Mouse (Mus musculus) midbrain, postnatal 0 days (tissue): ENCODE measurements around the gene Cd3e. TPM values are rescaled to one million over a fixed set of nuclear protein-coding genes. Genes with fewer than 3 reads are reported as not detected.

Source experiments
- ATAC-seq: fragments of 200-750 bp; cut with Nextera tagmentation; 2 replicates; pipeline ENCODE4 v1.8.0; 2017; ENCODE audit warnings: moderate number of reproducible peaks, mild to moderate bottlenecking, moderate TSS enrichment, moderate library complexity; ENCODE audit not compliant: low FRiP score
- DNase-seq: peaks from one replicate; pipeline ENCODE4 v3.0.0-alpha.2; 2015; ENCODE audit warnings: low spot score
- H3K27ac ChIP-seq: fragments of 300-500 bp; sonication (generic); 2 replicates; pipeline ENCODE4 v1.5.1; 2014; ENCODE audit warnings: low read depth, mild to moderate bottlenecking, low read length, mixed read lengths
- H3K27me3 ChIP-seq: fragments of 300-500 bp; sonication (generic); 2 replicates; pipeline ENCODE4 v1.6.1; 2014; ENCODE audit warnings: low read length, control low read depth, mixed read lengths; ENCODE audit not compliant: insufficient read depth
- H3K36me3 ChIP-seq: fragments of 300-500 bp; sonication (generic); 2 replicates; pipeline ENCODE4 v1.6.1; 2014; ENCODE audit warnings: low read length, control low read depth, mixed read lengths; ENCODE audit not compliant: insufficient read depth
- H3K4me1 ChIP-seq: fragments of 300-500 bp; sonication (generic); 2 replicates; pipeline ENCODE4 v1.6.1; 2014; ENCODE audit warnings: mild to moderate bottlenecking, control low read depth, antibody characterized with exemption, low read length, mixed read lengths; ENCODE audit not compliant: insufficient read depth
- H3K4me2 ChIP-seq: fragments of 300-500 bp; sonication (generic); 2 replicates; pipeline ENCODE4 v1.6.1; 2014; ENCODE audit warnings: low read depth, mild to moderate bottlenecking, low read length, mixed read lengths; ENCODE audit not compliant: poor library complexity, severe bottlenecking
- H3K4me3 ChIP-seq: fragments of 300-500 bp; sonication (generic); 2 replicates; pipeline ENCODE4 v1.5.1; 2014; ENCODE audit warnings: low read depth, mild to moderate bottlenecking, low read length, moderate library complexity
- H3K9ac ChIP-seq: fragments of 300-500 bp; sonication (generic); replicated peaks from 2 replicates; pipeline ENCODE4 v1.6.1; 2014; ENCODE audit warnings: mild to moderate bottlenecking, low read length, moderate library complexity, mixed read lengths; ENCODE audit not compliant: poor library complexity, severe bottlenecking
- H3K9me3 ChIP-seq: fragments of 300-500 bp; sonication (generic); 2 replicates; pipeline ENCODE4 v1.6.1; 2016; ENCODE audit warnings: low read length, control low read depth
- CTCF ChIP-seq: IDR thresholded peaks from 2 replicates; pipeline ENCODE4 v1.5.1; 2016; ENCODE audit warnings: antibody characterized with exemption, mild to moderate bottlenecking
- WGBS: fragments of 180-500 bp; shearing (Covaris S2); extraction: QIAGEN DNeasy Blood & Tissue Kit; methylation state at CpG from one replicate; pipeline ENCODE4 v1.1.7; 2014; 5-methylcytosine and 5-hydroxymethylcytosine counted together
- polyA plus RNA-seq: library from polyadenylated mRNA; unstranded; fragments of >200 nt; fragmentation: Nextera tagmentation; extraction: Ambion mirVana; gene quantifications from 2 replicates; pipeline ENCODE4 v1.2.1, GENCODE M21; 2015
- total RNA-seq: library from RNA; depleted of rRNA; stranded (reverse); fragments of >200 nt; gene quantifications from 2 replicates; pipeline ENCODE4 v1.2.3, GENCODE M21; 2014

The Cd3e gene
- total and polyA plus RNA-seq, 2 experiments from 2014 or later, result 0.15 TPM; not detected in 1

- no peaks in the 10 kb centered on the region for H3K9me3 ChIP-seq
- DNase-seq, result no peak
- no peak for ATAC-seq
- TF ChIP-seq CTCF, result no peak
- no peak overlapping the region for H3K9ac ChIP-seq
- peaks cover 7% of the 10 kb centered on the region for H3K27me3 ChIP-seq
- no peak overlapping the region for H3K4me3 ChIP-seq
- H3K36me3 ChIP-seq, result no peaks in the 10 kb centered on the region
- no peak overlapping the region for H3K4me2 ChIP-seq
- no peaks in the 10 kb centered on the region for H3K4me1 ChIP-seq
- 74% methylated on average over 8 of the region's 8 CpGs for WGBS
- H3K27ac ChIP-seq, result no peak overlapping the region
These were observed 17.9 kb upstream of the Cd3e start for GRCm38 (mm10) chr9:45027376-45027775.

DNA sequence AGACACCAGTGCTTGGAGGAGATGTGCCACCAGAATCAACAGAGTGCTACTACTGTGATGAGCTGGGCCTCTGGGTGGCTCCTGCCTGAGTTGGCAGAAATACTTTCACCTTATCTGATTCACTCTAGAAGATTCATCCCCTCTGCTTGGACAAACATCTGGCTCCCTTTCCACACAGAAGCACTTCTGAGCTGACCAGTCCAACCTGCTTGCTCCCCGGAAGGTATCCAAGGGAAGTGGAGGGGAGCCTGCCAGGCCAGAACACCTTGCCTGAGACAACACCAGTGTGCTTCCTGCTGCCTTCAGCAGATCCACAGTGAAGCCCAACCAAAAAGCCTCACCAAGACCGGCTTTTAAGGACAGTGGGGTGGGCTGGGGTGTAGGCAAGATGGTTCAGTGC lies 14.8 kb upstream of the Cd3e start:
- TF ChIP-seq CTCF, result no peak
- Histone ChIP-seq H3K36me3 (no peaks in the 10 kb centered on the region), H3K27me3 (peaks cover 7% of the 10 kb centered on the region), H3K27ac (no peak overlapping the region), H3K9me3 (no peaks in the 10 kb centered on the region), H3K4me3 (no peak overlapping the region), H3K4me1 (no peaks in the 10 kb centered on the region), H3K4me2 (no peak overlapping the region), H3K9ac (no peak overlapping the region)
- DNase-seq (no peak), ATAC-seq (no peak)
- WGBS, result 91% methylated on average over 2 of the region's 2 CpGs

DNA sequence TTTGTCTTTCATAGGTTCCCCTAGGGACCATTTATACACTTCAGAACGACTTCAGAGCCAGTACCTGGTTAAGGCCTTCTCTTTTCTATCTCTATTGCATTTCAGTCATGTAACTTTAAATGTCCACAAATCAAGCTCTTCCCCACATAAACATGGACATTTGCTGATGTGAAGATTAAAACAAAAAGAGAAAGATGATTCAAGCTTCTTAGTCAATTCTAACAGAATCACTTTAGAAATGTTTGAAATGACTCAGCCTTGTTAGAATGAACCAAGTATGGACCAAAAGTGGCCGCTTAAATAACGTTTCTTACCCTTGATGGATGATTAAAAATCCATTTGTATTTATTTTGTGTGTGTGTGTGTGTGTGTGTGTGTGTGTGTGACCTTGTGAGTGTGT lies 14.2 kb upstream of the Cd3e start:
- H3K27me3 ChIP-seq, result peaks cover 6% of the 10 kb centered on the region
- no peak for TF ChIP-seq CTCF
- ATAC-seq, result no peak
- DNase-seq, result no peak
- no peaks in the 10 kb centered on the region for H3K4me1 ChIP-seq
- H3K9ac ChIP-seq, result no peak overlapping the region
- H3K9me3 ChIP-seq, result no peaks in the 10 kb centered on the region
- WGBS, result 59% methylated on average over 3 of the region's 3 CpGs
- no peak overlapping the region for H3K27ac ChIP-seq
- H3K4me3 ChIP-seq, result no peak overlapping the region
- H3K4me2 ChIP-seq, result no peak overlapping the region
- H3K36me3 ChIP-seq, result no peaks in the 10 kb centered on the region

DNA sequence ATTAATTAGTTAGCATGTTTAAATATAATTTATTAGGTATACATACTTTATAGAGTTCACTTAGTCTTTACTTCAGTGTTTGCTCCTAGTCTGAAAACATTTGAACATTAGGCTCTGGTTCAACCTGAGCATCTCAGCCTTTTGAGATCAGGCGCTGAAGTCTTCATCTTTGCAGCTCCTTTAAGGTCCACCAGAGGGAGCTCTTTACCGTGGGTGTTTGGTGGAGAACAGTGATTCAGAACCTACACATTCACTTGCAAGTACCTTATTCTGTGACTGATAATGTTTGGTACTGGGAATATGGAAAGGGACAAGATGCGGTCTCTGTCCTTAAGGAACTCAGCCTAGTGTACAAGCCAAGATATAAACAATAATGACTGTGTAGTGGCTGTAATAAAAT lies 13.4 kb upstream of the Cd3e start:
- Histone ChIP-seq H3K27ac (no peak overlapping the region), H3K9ac (no peak overlapping the region), H3K4me1 (no peaks in the 10 kb centered on the region), H3K4me2 (no peak overlapping the region), H3K27me3 (no peaks in the 10 kb centered on the region), H3K4me3 (no peak overlapping the region), H3K36me3 (no peaks in the 10 kb centered on the region), H3K9me3 (no peaks in the 10 kb centered on the region)
- no peak for ATAC-seq
- WGBS, result 12% methylated on average over 3 of the region's 3 CpGs
- peak; percentile 69 for DNase-seq
- TF ChIP-seq CTCF, result peak; percentile 88

GRCm38 (mm10) chr9:45018031-45018430 lies 8.6 kb upstream of the Cd3e start:
- no peak overlapping the region for H3K9ac ChIP-seq
- no peak overlapping the region for H3K4me3 ChIP-seq
- ATAC-seq, result no peak
- no peaks in the 10 kb centered on the region for H3K4me1 ChIP-seq
- no peak for DNase-seq
- H3K27me3 ChIP-seq, result no peaks in the 10 kb centered on the region
- 92% methylated on average over 11 of the region's 11 CpGs for WGBS
- no peaks in the 10 kb centered on the region for H3K36me3 ChIP-seq
- no peak for TF ChIP-seq CTCF
- H3K4me2 ChIP-seq, result no peak overlapping the region
- no peak overlapping the region for H3K27ac ChIP-seq
- H3K9me3 ChIP-seq, result no peaks in the 10 kb centered on the region

GRCm38 (mm10) chr9:45015841-45016240 lies 6.4 kb upstream of the Cd3e start:
- Histone ChIP-seq H3K4me1 (no peaks in the 10 kb centered on the region), H3K4me3 (no peak overlapping the region), H3K9me3 (no peaks in the 10 kb centered on the region), H3K27me3 (no peaks in the 10 kb centered on the region), H3K27ac (no peak overlapping the region), H3K9ac (no peak overlapping the region), H3K36me3 (no peaks in the 10 kb centered on the region), H3K4me2 (no peak overlapping the region)
- DNase-seq (no peak), ATAC-seq (no peak)
- WGBS, result 68% methylated on average over 3 of the region's 3 CpGs
- no peak for TF ChIP-seq CTCF
